Mouse (Mus musculus): ENCODE measurements around the gene Fem1b.
A peak's percentile ranks its signal among the peaks of the same experiment; 100 is the strongest.
"Not testable (repeated sequence)": the region's sequence is repeated elsewhere in the genome, so short reads cannot be mapped to it uniquely, and the experiment has no call there.

Fem1b gene

GRCm38 (mm10) chr9:62811516-62812121 lies at the start of gene Fem1b:
Gene Fem1b, minus strand, starts transcription at chr9:62811934.
- DNase-seq (ENCODE audit: low read depth) = peak; percentile 96

- DNase-seq (ENCODE audit: low read depth) = no peak
Measured at GRCm38 (mm10) chr9:62860866-62861265, 49.1 kb upstream of the Fem1b start.

GRCm38 (mm10) chr9:62860102-62860501 lies 48.4 kb upstream of the Fem1b start:
- DNase-seq (ENCODE audit: low read depth) = not testable (repeated sequence)

- no peak for DNase-seq (ENCODE audit: low read depth)
Measured at GRCm38 (mm10) chr9:62858266-62859019, 46.7 kb upstream of the Fem1b start.

GRCm38 (mm10) chr9:62857719-62858261 lies 46.1 kb upstream of the Fem1b start, which contains the start of gene Calml4:
Gene Calml4, plus strand, starts transcription at chr9:62858080.
- DNase-seq (ENCODE audit: low read depth) = no peak

GRCm38 (mm10) chr9:62857216-62857615 lies 45.5 kb upstream of the Fem1b start:
- DNase-seq (ENCODE audit: low read depth) = no peak

GRCm38 (mm10) chr9:62854483-62854882 lies 42.7 kb upstream of the Fem1b start:
- no peak for DNase-seq (ENCODE audit: low read depth)

- no peak for DNase-seq (ENCODE audit: low read depth)
Measured at GRCm38 (mm10) chr9:62851571-62851970, 39.8 kb upstream of the Fem1b start.

- DNase-seq (ENCODE audit: low read depth) = no peak
Measured at GRCm38 (mm10) chr9:62848641-62849040, 36.9 kb upstream of the Fem1b start.

GRCm38 (mm10) chr9:62847694-62848093 lies 36.0 kb upstream of the Fem1b start:
- peak; percentile 93 for DNase-seq (ENCODE audit: low read depth)

GRCm38 (mm10) chr9:62844461-62844860 lies 32.7 kb upstream of the Fem1b start:
- DNase-seq (ENCODE audit: low read depth) = no peak

- DNase-seq (ENCODE audit: low read depth) = no peak
Measured at GRCm38 (mm10) chr9:62843356-62844024, 31.8 kb upstream of the Fem1b start.

- DNase-seq (ENCODE audit: low read depth) = no peak
Measured at GRCm38 (mm10) chr9:62839172-62839770, 27.5 kb upstream of the Fem1b start.

GRCm38 (mm10) chr9:62838506-62839171 lies 26.9 kb upstream of the Fem1b start, which contains the start of gene Cln6:
Gene Cln6, plus strand, starts transcription at chr9:62838785.
- peak; percentile 87 for DNase-seq (ENCODE audit: low read depth)

- DNase-seq (ENCODE audit: low read depth) = no peak
Measured at GRCm38 (mm10) chr9:62838146-62838505, 26.4 kb upstream of the Fem1b start.

- DNase-seq (ENCODE audit: low read depth) = no peak
Measured at GRCm38 (mm10) chr9:62837611-62838010, 25.9 kb upstream of the Fem1b start.

GRCm38 (mm10) chr9:62835705-62836446 lies 24.1 kb upstream of the Fem1b start:
- DNase-seq (ENCODE audit: low read depth) = no peak

GRCm38 (mm10) chr9:62834906-62835305 lies 23.2 kb upstream of the Fem1b start:
- DNase-seq (ENCODE audit: low read depth) = no peak

- DNase-seq (ENCODE audit: low read depth) = no peak
Measured at GRCm38 (mm10) chr9:62829877-62830276, 18.1 kb upstream of the Fem1b start.

- peak; percentile 95 for DNase-seq (ENCODE audit: low read depth)
Measured at GRCm38 (mm10) chr9:62828662-62829086, 16.9 kb upstream of the Fem1b start.
